Mouse (Mus musculus) inflammation-experienced regulatory T-cells, adult 16 weeks (primary cell): Measurements from ENCODE around the gene Gm33815. TPM values are rescaled to one million over a fixed set of nuclear protein-coding genes. Genes with fewer than 3 reads are reported as not detected.

Experiments
- polyA plus RNA-seq: library from polyadenylated mRNA; unstranded; fragments of 100-300 nt; shearing (Covaris generic); gene quantifications from one replicate; pipeline ENCODE4 v1.2.1, GENCODE M21; 2017

Gene Gm33815
- not detected for polyA plus RNA-seq

DNA sequence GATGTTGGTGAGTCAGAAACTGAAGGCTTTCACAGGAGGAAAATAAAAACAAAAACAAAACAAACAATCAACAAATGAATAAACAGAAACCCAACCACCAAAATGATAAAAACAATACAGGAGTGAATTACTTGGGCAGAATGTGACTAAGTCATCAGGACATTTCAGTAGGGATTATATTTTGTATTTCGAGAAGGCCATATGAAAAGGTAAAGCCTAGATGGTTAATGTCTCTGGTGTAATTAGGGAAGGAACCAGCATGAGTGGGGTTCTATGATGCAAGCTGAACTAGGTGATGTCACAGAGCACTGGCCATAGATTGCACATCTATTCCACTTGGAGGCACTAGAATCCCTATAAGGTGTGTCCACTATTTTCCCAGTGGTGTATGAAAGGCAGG, at the start of gene Gm33815:
TSS of gene Gm33815 (plus strand) at position 301 of the 400 bp plus-strand sequence.

